Mouse (Mus musculus): ENCODE results near the gene Epn2. TPM values are rescaled to one million over a fixed set of nuclear protein-coding genes. Genes with fewer than 3 reads are reported as not detected.
A peak's percentile ranks its signal among the peaks of the same experiment; 100 is the strongest.

The Epn2 gene
- polyA plus RNA-seq (2014; fragmentation: Nextera tagmentation; extraction: Ambion mirVana): 28.7 and 32.6 TPM in 2 replicates

- no peaks in the 10 kb centered on the region for H3K27me3 ChIP-seq (ENCODE audit: control insufficient read depth, insufficient read depth, low read length)
- H3K4me1 ChIP-seq (ENCODE audit: control insufficient read depth, insufficient read depth, low read length): peaks cover 16% of the 10 kb centered on the region
- H3K27ac ChIP-seq (ENCODE audit: low read length): peak within 1 kb of the TSS; percentile 89
- H3K9ac ChIP-seq (replicated peaks; ENCODE audit: low read depth, low read length): peak within 1 kb of the TSS; percentile 89
- H3K4me2 ChIP-seq (replicated peaks; ENCODE audit: low read depth, low read length): peak within 1 kb of the TSS; percentile 88
- no peaks in the 10 kb centered on the region for H3K9me3 ChIP-seq (ENCODE audit: control insufficient read depth, low read depth, low read length)
- H3K4me3 ChIP-seq (ENCODE audit: low read depth, low read length): peak within 1 kb of the TSS; percentile 95
- H3K36me3 ChIP-seq (ENCODE audit: control insufficient read depth, insufficient read depth, low read length): no peaks in the 10 kb centered on the region
- ATAC-seq (ENCODE audit: insufficient number of reproducible peaks, insufficient read depth, low FRiP score, low read depth): peak; percentile 91
- WGBS: under 1% methylated on average over 87 of the region's 93 CpGs
These were observed at the start of gene Epn2 for GRCm38 (mm10) chr11:61578983-61579877. TSS of gene Epn2 (minus strand) at chr11:61579687.

GRCm38 (mm10) chr11:61626509-61626908, 47.0 kb upstream of the Epn2 start:
- Histone ChIP-seq H3K27ac (ENCODE audit: low read length) (no peak overlapping the region), H3K9ac (replicated peaks; ENCODE audit: low read depth, low read length) (no peak overlapping the region), H3K9me3 (ENCODE audit: control insufficient read depth, low read depth, low read length) (no peaks in the 10 kb centered on the region), H3K4me3 (ENCODE audit: low read depth, low read length) (no peak overlapping the region), H3K36me3 (ENCODE audit: control insufficient read depth, insufficient read depth, low read length) (no peaks in the 10 kb centered on the region), H3K4me1 (ENCODE audit: control insufficient read depth, insufficient read depth, low read length) (no peaks in the 10 kb centered on the region), H3K4me2 (replicated peaks; ENCODE audit: low read depth, low read length) (no peak overlapping the region), H3K27me3 (ENCODE audit: control insufficient read depth, insufficient read depth, low read length) (no peaks in the 10 kb centered on the region)
- no peak for ATAC-seq (ENCODE audit: insufficient number of reproducible peaks, insufficient read depth, low FRiP score, low read depth)
- WGBS: 92% methylated on average over 1 of the region's 1 CpGs

GRCm38 (mm10) chr11:61625136-61625535, 45.6 kb upstream of the Epn2 start:
- 80% methylated on average over 7 of the region's 7 CpGs for WGBS
- no peak overlapping the region for H3K4me3 ChIP-seq (ENCODE audit: low read depth, low read length)
- no peaks in the 10 kb centered on the region for H3K36me3 ChIP-seq (ENCODE audit: control insufficient read depth, insufficient read depth, low read length)
- H3K27me3 ChIP-seq (ENCODE audit: control insufficient read depth, insufficient read depth, low read length): no peaks in the 10 kb centered on the region
- no peak overlapping the region for H3K4me2 ChIP-seq (replicated peaks; ENCODE audit: low read depth, low read length)
- no peaks in the 10 kb centered on the region for H3K4me1 ChIP-seq (ENCODE audit: control insufficient read depth, insufficient read depth, low read length)
- H3K27ac ChIP-seq (ENCODE audit: low read length): no peak overlapping the region
- no peak for ATAC-seq (ENCODE audit: insufficient number of reproducible peaks, insufficient read depth, low FRiP score, low read depth)
- no peaks in the 10 kb centered on the region for H3K9me3 ChIP-seq (ENCODE audit: control insufficient read depth, low read depth, low read length)
- no peak overlapping the region for H3K9ac ChIP-seq (replicated peaks; ENCODE audit: low read depth, low read length)

- 57% methylated on average over 8 of the region's 8 CpGs for WGBS
- Histone ChIP-seq H3K9ac (replicated peaks; ENCODE audit: low read depth, low read length) (no peak overlapping the region), H3K27ac (ENCODE audit: low read length) (no peak overlapping the region)
These were observed 41.3 kb upstream of the Epn2 start for GRCm38 (mm10) chr11:61620762-61621161.

GRCm38 (mm10) chr11:61620254-61620670, 40.8 kb upstream of the Epn2 start:
- no peaks in the 10 kb centered on the region for H3K36me3 ChIP-seq (ENCODE audit: control insufficient read depth, insufficient read depth, low read length)
- H3K4me3 ChIP-seq (ENCODE audit: low read depth, low read length): peak overlapping the region; percentile 27
- H3K9ac ChIP-seq (replicated peaks; ENCODE audit: low read depth, low read length): no peak overlapping the region; the same call in 1 of the 2 replicates
- ATAC-seq (ENCODE audit: insufficient number of reproducible peaks, insufficient read depth, low FRiP score, low read depth): peak; percentile 61; the same call in 1 of the 2 replicates
- peaks cover 12% of the 10 kb centered on the region; the same call in 1 of the 2 replicates for H3K4me1 ChIP-seq (ENCODE audit: control insufficient read depth, insufficient read depth, low read length)
- no peaks in the 10 kb centered on the region for H3K27me3 ChIP-seq (ENCODE audit: control insufficient read depth, insufficient read depth, low read length)
- H3K4me2 ChIP-seq (replicated peaks; ENCODE audit: low read depth, low read length): peak overlapping the region; percentile 61
- H3K9me3 ChIP-seq (ENCODE audit: control insufficient read depth, low read depth, low read length): no peaks in the 10 kb centered on the region
- under 1% methylated on average over 17 of the region's 17 CpGs for WGBS
- H3K27ac ChIP-seq (ENCODE audit: low read length): 0 out of 2 replicates have a peak overlapping the region, but pooled peaks have one; percentile 21

More at GRCm38 (mm10) chr11:61620762-61621161, 41.3 kb upstream of the Epn2 start:
- Histone ChIP-seq H3K4me1 (ENCODE audit: control insufficient read depth, insufficient read depth, low read length) (peaks cover 7% of the 10 kb centered on the region; the same call in 1 of the 2 replicates), H3K4me2 (replicated peaks; ENCODE audit: low read depth, low read length) (peak overlapping the region; percentile 61), H3K36me3 (ENCODE audit: control insufficient read depth, insufficient read depth, low read length) (no peaks in the 10 kb centered on the region), H3K4me3 (ENCODE audit: low read depth, low read length) (peak overlapping the region; percentile 27; the same call in 1 of the 2 replicates), H3K9me3 (ENCODE audit: control insufficient read depth, low read depth, low read length) (no peaks in the 10 kb centered on the region), H3K27me3 (ENCODE audit: control insufficient read depth, insufficient read depth, low read length) (no peaks in the 10 kb centered on the region)
- no peak for ATAC-seq (ENCODE audit: insufficient number of reproducible peaks, insufficient read depth, low FRiP score, low read depth)

GRCm38 (mm10) chr11:61619791-61620241, 40.3 kb upstream of the Epn2 start:
- Histone ChIP-seq H3K4me2 (replicated peaks; ENCODE audit: low read depth, low read length) (peak overlapping the region; percentile 61), H3K4me3 (ENCODE audit: low read depth, low read length) (peak overlapping the region; percentile 27), H3K9ac (replicated peaks; ENCODE audit: low read depth, low read length) (no peak overlapping the region; the same call in 1 of the 2 replicates), H3K4me1 (ENCODE audit: control insufficient read depth, insufficient read depth, low read length) (peaks cover 12% of the 10 kb centered on the region; the same call in 1 of the 2 replicates), H3K36me3 (ENCODE audit: control insufficient read depth, insufficient read depth, low read length) (no peaks in the 10 kb centered on the region), H3K27me3 (ENCODE audit: control insufficient read depth, insufficient read depth, low read length) (no peaks in the 10 kb centered on the region), H3K9me3 (ENCODE audit: control insufficient read depth, low read depth, low read length) (no peaks in the 10 kb centered on the region), H3K27ac (ENCODE audit: low read length) (0 out of 2 replicates have a peak overlapping the region, but pooled peaks have one; percentile 21)
- peak; percentile 39; the same call in 1 of the 2 replicates for ATAC-seq (ENCODE audit: insufficient number of reproducible peaks, insufficient read depth, low FRiP score, low read depth)
- 1% methylated on average over 17 of the region's 17 CpGs for WGBS

- H3K27ac ChIP-seq (ENCODE audit: low read length): no peak overlapping the region
- peaks cover 12% of the 10 kb centered on the region; the same call in 1 of the 2 replicates for H3K4me1 ChIP-seq (ENCODE audit: control insufficient read depth, insufficient read depth, low read length)
- H3K4me2 ChIP-seq (replicated peaks; ENCODE audit: low read depth, low read length): peak overlapping the region; percentile 61
- peak overlapping the region; percentile 27; the same call in 1 of the 2 replicates for H3K4me3 ChIP-seq (ENCODE audit: low read depth, low read length)
- no peak overlapping the region for H3K9ac ChIP-seq (replicated peaks; ENCODE audit: low read depth, low read length)
- H3K36me3 ChIP-seq (ENCODE audit: control insufficient read depth, insufficient read depth, low read length): no peaks in the 10 kb centered on the region
- no peak for ATAC-seq (ENCODE audit: insufficient number of reproducible peaks, insufficient read depth, low FRiP score, low read depth)
- H3K9me3 ChIP-seq (ENCODE audit: control insufficient read depth, low read depth, low read length): no peaks in the 10 kb centered on the region
- WGBS: 8% methylated on average over 6 of the region's 6 CpGs
- no peaks in the 10 kb centered on the region for H3K27me3 ChIP-seq (ENCODE audit: control insufficient read depth, insufficient read depth, low read length)
These were observed 39.9 kb upstream of the Epn2 start for GRCm38 (mm10) chr11:61619356-61619755.

GRCm38 (mm10) chr11:61618571-61618970, 39.1 kb upstream of the Epn2 start:
- Histone ChIP-seq H3K4me1 (ENCODE audit: control insufficient read depth, insufficient read depth, low read length) (peaks cover 12% of the 10 kb centered on the region; the same call in 1 of the 2 replicates), H3K4me2 (replicated peaks; ENCODE audit: low read depth, low read length) (no peak overlapping the region), H3K4me3 (ENCODE audit: low read depth, low read length) (no peak overlapping the region), H3K27ac (ENCODE audit: low read length) (no peak overlapping the region), H3K9ac (replicated peaks; ENCODE audit: low read depth, low read length) (no peak overlapping the region), H3K36me3 (ENCODE audit: control insufficient read depth, insufficient read depth, low read length) (no peaks in the 10 kb centered on the region), H3K27me3 (ENCODE audit: control insufficient read depth, insufficient read depth, low read length) (no peaks in the 10 kb centered on the region), H3K9me3 (ENCODE audit: control insufficient read depth, low read depth, low read length) (no peaks in the 10 kb centered on the region)
- 73% methylated on average over 8 of the region's 8 CpGs for WGBS
- no peak for ATAC-seq (ENCODE audit: insufficient number of reproducible peaks, insufficient read depth, low FRiP score, low read depth)
